Mouse (Mus musculus) embryonic facial prominence, embryonic 11.5 days (tissue): ENCODE results near the gene Tlx2. TPM values are rescaled to one million over a fixed set of nuclear protein-coding genes. Genes with fewer than 3 reads are reported as not detected.
A peak's percentile ranks its signal among the peaks of the same experiment; 100 is the strongest.

Source experiments
- ATAC-seq: fragments of 200-750 bp; cut with Nextera tagmentation; replicated peaks from 2 replicates; pipeline ENCODE4 v1.8.0; 2017; ENCODE audit warnings: low read depth; ENCODE audit not compliant: insufficient number of reproducible peaks, low FRiP score, low TSS enrichment
- DNase-seq: peaks from one replicate; pipeline ENCODE4 v3.0.0-alpha.2; 2015; ENCODE audit warnings: low spot score
- H3K27ac ChIP-seq: fragments of 300-500 bp; sonication (generic); replicated peaks from 2 replicates; pipeline ENCODE4 v1.5.1; 2014; ENCODE audit warnings: mild to moderate bottlenecking, low read depth, low read length, control low read depth
- H3K27me3 ChIP-seq: fragments of 300-500 bp; sonication (generic); 2 replicates; pipeline ENCODE4 v1.6.1; 2014; ENCODE audit warnings: mild to moderate bottlenecking, low read length, moderate library complexity, mixed read lengths; ENCODE audit not compliant: control insufficient read depth, insufficient read depth
- H3K36me3 ChIP-seq: fragments of 300-500 bp; sonication (generic); replicated peaks from 2 replicates; pipeline ENCODE4 v1.6.1; 2014; ENCODE audit warnings: low read depth, mild to moderate bottlenecking, low read length, moderate library complexity, mixed read lengths; ENCODE audit not compliant: control insufficient read depth, insufficient read depth
- H3K4me1 ChIP-seq: fragments of 300-500 bp; sonication (generic); 2 replicates; pipeline ENCODE4 v1.6.1; 2014; ENCODE audit warnings: low read length, mixed read lengths; ENCODE audit not compliant: control insufficient read depth, insufficient read depth
- H3K4me2 ChIP-seq: fragments of 300-500 bp; sonication (generic); 2 replicates; pipeline ENCODE4 v1.6.1; 2014; ENCODE audit warnings: low read depth, mild to moderate bottlenecking, control low read depth, low read length, moderate library complexity
- H3K4me3 ChIP-seq: fragments of 300-500 bp; sonication (generic); 2 replicates; pipeline ENCODE4 v1.5.1; 2014; ENCODE audit warnings: low read depth, low read length, control low read depth
- H3K9ac ChIP-seq: fragments of 300-500 bp; sonication (generic); replicated peaks from 2 replicates; pipeline ENCODE4 v1.6.1; 2014; ENCODE audit warnings: mild to moderate bottlenecking, control low read depth, low read length
- H3K9me3 ChIP-seq: fragments of 300-500 bp; sonication (generic); replicated peaks from 2 replicates; pipeline ENCODE4 v1.6.1; 2016; ENCODE audit warnings: mild to moderate bottlenecking, low read length, inconsistent platforms, mixed read lengths; ENCODE audit not compliant: control insufficient read depth
- WGBS: fragments of 180-500 bp; shearing (Covaris S2); extraction: QIAGEN DNeasy Blood & Tissue Kit; methylation state at CpG from one replicate; pipeline ENCODE4 v1.1.7; 2014; 5-methylcytosine and 5-hydroxymethylcytosine counted together
- polyA plus RNA-seq: library from polyadenylated mRNA; unstranded; fragments of >200 nt; fragmentation: Nextera tagmentation; extraction: Ambion mirVana; gene quantifications from 2 replicates; pipeline ENCODE4 v1.2.1, GENCODE M21; 2014

The Tlx2 gene
- polyA plus RNA-seq, 1 experiment from 2014 or later: 7.9 TPM

- H3K4me2 ChIP-seq: peak overlapping the region; percentile 85
- peaks cover 23% of the 10 kb centered on the region for H3K27me3 ChIP-seq
- peak overlapping the region; percentile 58 for H3K9ac ChIP-seq
- H3K4me3 ChIP-seq: peak overlapping the region; percentile 51
- no peaks in the 10 kb centered on the region for H3K36me3 ChIP-seq
- peak; percentile 72 for DNase-seq
- H3K4me1 ChIP-seq: no peaks in the 10 kb centered on the region
- WGBS: 0% methylated on average over 31 of the region's 31 CpGs
- H3K9me3 ChIP-seq: no peaks in the 10 kb centered on the region
- peak; percentile 61 for ATAC-seq
- peak overlapping the region; percentile 54; the same call in 1 of the 2 replicates for H3K27ac ChIP-seq
These were observed 37.3 kb downstream of the Tlx2 start for GRCm38 (mm10) chr6:83032769-83033191.

GRCm38 (mm10) chr6:83031921-83032590, 38.0 kb downstream of the Tlx2 start:
- no peaks in the 10 kb centered on the region for H3K4me1 ChIP-seq
- H3K9ac ChIP-seq: no peak overlapping the region; the same call in 1 of the 2 replicates
- H3K4me3 ChIP-seq: peak overlapping the region; percentile 51
- H3K27ac ChIP-seq: no peak overlapping the region
- no peak for DNase-seq
- peak overlapping the region; percentile 85 for H3K4me2 ChIP-seq
- ATAC-seq: no peak
- peaks cover 23% of the 10 kb centered on the region for H3K27me3 ChIP-seq
- no peaks in the 10 kb centered on the region for H3K36me3 ChIP-seq
- 14% methylated on average over 18 of the region's 18 CpGs for WGBS
- H3K9me3 ChIP-seq: no peaks in the 10 kb centered on the region

- Histone ChIP-seq H3K9me3 (no peaks in the 10 kb centered on the region), H3K4me2 (no peak overlapping the region), H3K36me3 (no peaks in the 10 kb centered on the region), H3K27me3 (peaks cover 23% of the 10 kb centered on the region), H3K4me1 (no peaks in the 10 kb centered on the region), H3K27ac (no peak overlapping the region), H3K4me3 (no peak overlapping the region), H3K9ac (no peak overlapping the region)
- 60% methylated on average over 7 of the region's 7 CpGs for WGBS
- ATAC-seq (no peak), DNase-seq (no peak)
These were observed 39.0 kb downstream of the Tlx2 start for GRCm38 (mm10) chr6:83031111-83031510.

GRCm38 (mm10) chr6:83029777-83030176, 40.3 kb downstream of the Tlx2 start:
- Histone ChIP-seq H3K4me1 (no peaks in the 10 kb centered on the region), H3K36me3 (no peaks in the 10 kb centered on the region), H3K27me3 (peaks cover 23% of the 10 kb centered on the region), H3K27ac (no peak overlapping the region), H3K4me3 (no peak overlapping the region), H3K9ac (no peak overlapping the region), H3K4me2 (no peak overlapping the region), H3K9me3 (no peaks in the 10 kb centered on the region)
- ATAC-seq (no peak), DNase-seq (no peak)
- WGBS: 22% methylated on average over 10 of the region's 10 CpGs

- Histone ChIP-seq H3K36me3 (no peaks in the 10 kb centered on the region), H3K27me3 (peaks cover 23% of the 10 kb centered on the region), H3K4me3 (no peak overlapping the region), H3K27ac (no peak overlapping the region), H3K4me2 (no peak overlapping the region), H3K9ac (no peak overlapping the region), H3K4me1 (no peaks in the 10 kb centered on the region), H3K9me3 (no peaks in the 10 kb centered on the region)
- 53% methylated on average over 7 of the region's 9 CpGs for WGBS
- DNase-seq: no peak
- ATAC-seq: 0 out of 2 replicates have a peak, but pooled peaks have one; percentile 15
These were observed 42.4 kb downstream of the Tlx2 start for GRCm38 (mm10) chr6:83027706-83028105.

- Histone ChIP-seq H3K9me3 (no peaks in the 10 kb centered on the region), H3K4me3 (no peak overlapping the region), H3K4me2 (no peak overlapping the region), H3K27ac (no peak overlapping the region), H3K36me3 (no peaks in the 10 kb centered on the region), H3K9ac (no peak overlapping the region), H3K27me3 (peaks cover 20% of the 10 kb centered on the region), H3K4me1 (no peaks in the 10 kb centered on the region)
- ATAC-seq (no peak), DNase-seq (no peak)
- 77% methylated on average over 8 of the region's 8 CpGs for WGBS
These were observed 42.8 kb downstream of the Tlx2 start for GRCm38 (mm10) chr6:83027293-83027692.

GRCm38 (mm10) chr6:83025221-83025620, 44.9 kb downstream of the Tlx2 start:
- H3K9me3 ChIP-seq: no peaks in the 10 kb centered on the region
- no peaks in the 10 kb centered on the region for H3K36me3 ChIP-seq
- DNase-seq (no peak), ATAC-seq (no peak)
- no peak overlapping the region for H3K4me2 ChIP-seq
- H3K4me3 ChIP-seq: no peak overlapping the region
- no peak overlapping the region for H3K27ac ChIP-seq
- WGBS: 93% methylated on average over 4 of the region's 4 CpGs
- H3K9ac ChIP-seq: no peak overlapping the region
- H3K27me3 ChIP-seq: peaks cover under 1% of the 10 kb centered on the region; the same call in 1 of the 2 replicates
- no peaks in the 10 kb centered on the region for H3K4me1 ChIP-seq

- no peaks in the 10 kb centered on the region; the same call in 1 of the 2 replicates for H3K27me3 ChIP-seq
- no peaks in the 10 kb centered on the region for H3K9me3 ChIP-seq
- WGBS: 65% methylated on average over 4 of the region's 4 CpGs
- H3K36me3 ChIP-seq: no peaks in the 10 kb centered on the region
- no peak overlapping the region for H3K27ac ChIP-seq
- no peak for DNase-seq
- H3K9ac ChIP-seq: no peak overlapping the region
- no peak overlapping the region for H3K4me3 ChIP-seq
- ATAC-seq: no peak
- no peaks in the 10 kb centered on the region for H3K4me1 ChIP-seq
- H3K4me2 ChIP-seq: no peak overlapping the region
These were observed 45.7 kb downstream of the Tlx2 start for GRCm38 (mm10) chr6:83024421-83024820.
